Mouse (Mus musculus): ENCODE results near the gene Fasl.
A peak's percentile ranks its signal among the peaks of the same experiment; 100 is the strongest.

Gene Fasl

GRCm38 (mm10) chr1:161788339-161788738, at the start of gene Fasl:
Gene Fasl (minus strand): TSS chr1:161788495.
- DNase-seq (ENCODE audit: low spot score in 2 of 2): no peak

- peak in 1 of 2 experiments; percentile 11 for DNase-seq (ENCODE audit: low spot score in 2 of 2)
These were observed 38.4 kb upstream of the Fasl start for GRCm38 (mm10) chr1:161826677-161827076.

- DNase-seq (ENCODE audit: low spot score in 2 of 2): no peak
These were observed 21.1 kb upstream of the Fasl start for GRCm38 (mm10) chr1:161809428-161809827.

GRCm38 (mm10) chr1:161808980-161809379, 20.7 kb upstream of the Fasl start:
- DNase-seq (ENCODE audit: low spot score in 2 of 2): no peak

GRCm38 (mm10) chr1:161804541-161804971, 16.3 kb upstream of the Fasl start:
- DNase-seq (ENCODE audit: low spot score in 2 of 2): no peak

GRCm38 (mm10) chr1:161801321-161801720, 13.0 kb upstream of the Fasl start:
- DNase-seq (ENCODE audit: low spot score in 2 of 2): no peak

- DNase-seq (ENCODE audit: low spot score in 2 of 2): no peak
These were observed 12.0 kb upstream of the Fasl start for GRCm38 (mm10) chr1:161800256-161800655.

- DNase-seq (ENCODE audit: low spot score in 2 of 2): no peak
These were observed 11.5 kb upstream of the Fasl start for GRCm38 (mm10) chr1:161799791-161800190.

GRCm38 (mm10) chr1:161798866-161799265, 10.6 kb upstream of the Fasl start:
- no peak for DNase-seq (ENCODE audit: low spot score in 2 of 2)

- no peak for DNase-seq (ENCODE audit: low spot score in 2 of 2)
These were observed 6.3 kb upstream of the Fasl start for GRCm38 (mm10) chr1:161794447-161795211.

GRCm38 (mm10) chr1:161793321-161793720, 5.0 kb upstream of the Fasl start:
- DNase-seq (ENCODE audit: low spot score in 2 of 2): no peak

GRCm38 (mm10) chr1:161792687-161792969, 4.3 kb upstream of the Fasl start:
- no peak for DNase-seq (ENCODE audit: low spot score in 2 of 2)

GRCm38 (mm10) chr1:161791854-161792686, 3.8 kb upstream of the Fasl start:
- no peak for DNase-seq (ENCODE audit: low spot score in 2 of 2)

GRCm38 (mm10) chr1:161782725-161783124, 5.6 kb downstream of the Fasl start:
- no peak for DNase-seq (ENCODE audit: low spot score in 2 of 2)

- no peak for DNase-seq (ENCODE audit: low spot score in 2 of 2)
These were observed 6.7 kb downstream of the Fasl start for GRCm38 (mm10) chr1:161781594-161781993.

GRCm38 (mm10) chr1:161779057-161779456, 9.2 kb downstream of the Fasl start:
- no peak for DNase-seq (ENCODE audit: low spot score in 2 of 2)

GRCm38 (mm10) chr1:161775151-161775550, 13.1 kb downstream of the Fasl start:
- DNase-seq (ENCODE audit: low spot score in 2 of 2): no peak

- no peak for DNase-seq (ENCODE audit: low spot score in 2 of 2)
These were observed 17.0 kb downstream of the Fasl start for GRCm38 (mm10) chr1:161771293-161771692.

GRCm38 (mm10) chr1:161769329-161769728, 19.0 kb downstream of the Fasl start:
- DNase-seq (ENCODE audit: low spot score in 2 of 2): no peak

GRCm38 (mm10) chr1:161767101-161767524, 21.2 kb downstream of the Fasl start:
- no peak for DNase-seq (ENCODE audit: low spot score in 2 of 2)

- no peak for DNase-seq (ENCODE audit: low spot score in 2 of 2)
These were observed 21.6 kb downstream of the Fasl start for GRCm38 (mm10) chr1:161766656-161767055.

GRCm38 (mm10) chr1:161765932-161766331, 22.4 kb downstream of the Fasl start:
- no peak for DNase-seq (ENCODE audit: low spot score in 2 of 2)

GRCm38 (mm10) chr1:161764964-161765363, 23.3 kb downstream of the Fasl start:
- DNase-seq (ENCODE audit: low spot score in 2 of 2): no peak

All from left cerebral cortex, adult 9 months (tissue).